Mouse (Mus musculus) cerebellum, adult 9-11 months (tissue): ENCODE data around the gene Ddr1.

Experiments
- DNase-seq: peaks from one replicate; pipeline ENCODE4 v3.0.0; 2022

Ddr1 gene

GRCm38 (mm10) chr17:35689936-35690645, 14.3 kb downstream of the Ddr1 start:
- no peak for DNase-seq

DNA sequence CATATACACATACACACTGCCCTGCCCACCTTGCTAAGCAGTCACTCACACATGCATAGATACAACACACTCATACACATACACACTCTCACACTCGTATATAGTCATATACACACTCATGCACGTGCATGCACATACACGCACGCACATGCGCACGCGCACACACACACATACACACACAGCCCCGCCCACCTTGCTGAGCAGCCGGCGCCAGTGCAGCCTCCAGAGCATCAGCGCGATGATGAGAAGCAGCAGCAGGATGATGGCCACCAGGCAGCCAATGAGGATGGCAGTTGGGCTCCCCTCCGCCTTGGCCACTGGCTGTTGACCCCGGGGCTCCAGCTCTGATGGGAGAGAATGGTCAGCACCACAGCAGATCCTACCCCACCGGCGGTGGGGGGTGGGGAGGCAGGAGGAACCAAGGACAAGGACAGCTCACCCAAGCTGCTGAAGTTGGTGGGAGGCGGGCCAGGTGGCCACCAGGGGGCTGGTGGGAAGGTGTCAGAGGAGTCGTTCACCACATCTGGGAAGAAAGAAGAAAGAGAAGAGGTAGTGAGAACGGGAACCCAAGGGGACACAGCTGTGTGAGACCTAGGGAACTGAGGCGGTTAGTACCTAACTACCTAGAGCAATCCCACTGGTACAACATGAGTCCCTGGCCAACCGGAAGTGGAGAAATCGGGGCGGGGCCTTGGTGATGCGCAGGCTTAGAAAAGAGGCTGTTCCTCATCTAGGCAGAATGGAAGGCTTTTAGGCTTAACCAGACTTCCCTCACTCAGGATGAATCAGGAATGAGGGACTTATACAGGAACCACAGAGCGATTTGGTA, 15.9 kb downstream of the Ddr1 start:
- DNase-seq, result no peak

- DNase-seq, result no peak
These were observed 19.4 kb downstream of the Ddr1 start for GRCm38 (mm10) chr17:35685061-35685460.

- DNase-seq, result no peak
These were observed 22.4 kb downstream of the Ddr1 start for GRCm38 (mm10) chr17:35681986-35682385.

DNA sequence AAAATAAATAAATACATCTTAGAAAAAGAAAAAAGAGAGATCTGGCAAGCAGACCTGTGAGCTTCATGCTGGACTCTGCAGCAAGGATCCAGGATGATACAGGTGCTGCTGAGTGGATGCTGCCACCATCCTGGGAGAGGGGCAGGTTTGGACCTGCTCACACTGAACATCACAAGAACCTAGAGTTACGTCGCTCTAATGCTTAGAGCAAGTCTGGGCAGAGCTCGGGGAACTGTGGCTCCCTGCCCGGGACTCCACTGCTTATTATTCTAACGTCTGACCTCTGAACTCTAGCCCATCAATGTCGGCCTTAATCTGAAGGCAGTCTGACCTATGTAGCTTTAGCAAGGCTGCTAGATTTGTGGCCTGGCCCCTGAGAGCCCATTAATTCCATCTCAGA, 23.8 kb downstream of the Ddr1 start:
- DNase-seq, result no peak

DNA sequence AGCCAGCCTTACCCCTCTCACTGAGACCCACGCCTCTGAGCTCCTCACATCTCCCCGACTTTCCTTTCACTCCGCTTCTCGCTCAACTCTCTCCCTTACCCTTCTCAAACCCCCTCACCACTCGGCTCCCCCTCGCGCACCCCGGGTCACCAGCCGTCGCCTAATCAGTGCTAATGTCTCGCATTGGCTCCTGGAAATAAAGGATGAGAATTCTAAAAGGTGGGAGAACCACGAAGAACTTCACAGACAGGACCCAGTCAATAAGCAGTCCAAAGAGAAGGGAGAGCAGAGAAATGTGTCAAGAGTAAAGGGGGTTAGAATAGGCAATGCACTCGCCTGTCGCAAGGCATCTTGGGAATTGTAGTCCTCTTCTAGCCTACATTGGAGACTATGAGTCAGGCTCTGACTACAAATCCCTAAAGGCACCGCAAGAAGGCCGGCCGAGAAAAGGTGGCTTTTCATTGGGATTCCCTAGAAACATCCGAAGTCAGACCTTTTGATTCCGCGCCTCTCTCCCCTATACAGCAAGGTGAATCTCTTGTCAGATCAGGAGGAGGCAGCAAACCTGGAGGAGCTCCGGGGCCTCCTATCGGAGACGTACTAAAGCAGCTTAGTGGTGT, 30.9 kb downstream of the Ddr1 start, which contains the start of gene Gtf2h4:
Gtf2h4 (minus strand) TSS at position 324 of the 620 bp plus-strand sequence.
- peak; percentile 94 for DNase-seq

DNA sequence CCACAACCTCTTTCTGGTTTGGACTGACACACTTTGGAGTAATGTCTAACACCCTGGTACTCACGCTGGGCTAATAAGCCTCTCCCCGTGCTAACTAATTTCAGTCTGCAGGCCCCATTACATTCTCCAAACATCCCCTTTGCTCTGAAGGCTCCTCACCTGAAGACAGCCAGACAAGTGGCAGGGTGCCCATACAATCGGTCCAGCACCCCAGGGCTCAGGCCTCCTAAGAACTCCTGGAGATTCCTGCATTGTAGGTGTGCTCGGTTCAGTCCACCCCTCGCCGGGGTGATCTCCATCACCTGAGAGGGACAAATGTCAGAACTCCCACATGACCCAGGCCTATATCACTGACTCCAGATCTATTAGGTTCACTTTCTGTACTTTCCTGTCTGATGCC, 31.9 kb downstream of the Ddr1 start:
- DNase-seq, result peak; percentile 59

GRCm38 (mm10) chr17:35671846-35672245, 32.6 kb downstream of the Ddr1 start:
- DNase-seq, result no peak

DNA sequence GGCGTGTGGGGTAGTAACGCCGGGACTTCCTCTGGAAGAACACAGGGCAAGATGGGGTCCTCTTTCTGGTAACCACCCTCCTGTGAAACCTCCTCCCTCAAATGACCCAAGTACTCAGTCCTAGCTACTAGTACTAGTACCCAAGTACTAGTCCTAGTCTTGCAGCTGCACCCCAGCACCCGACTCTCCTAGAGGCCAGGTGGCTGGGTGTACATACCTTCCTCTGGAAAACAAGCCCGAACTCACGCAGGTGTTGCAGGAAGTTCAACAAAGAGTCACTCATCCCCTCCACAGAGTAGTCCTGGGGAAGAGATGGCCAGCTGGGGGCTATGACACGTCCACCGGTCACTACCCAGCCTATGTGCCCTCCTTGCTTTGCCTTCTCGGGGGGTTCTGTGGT, 34.7 kb downstream of the Ddr1 start:
- no peak for DNase-seq

GRCm38 (mm10) chr17:35667334-35668065, 36.9 kb downstream of the Ddr1 start, which contains the start of gene Vars2:
Vars2 (minus strand) TSS chr17:35667592.
- peak; percentile 98 for DNase-seq

- DNase-seq, result no peak
These were observed 37.6 kb downstream of the Ddr1 start for GRCm38 (mm10) chr17:35666851-35667256.

- peak; percentile 47 for DNase-seq
These were observed 38.4 kb downstream of the Ddr1 start for GRCm38 (mm10) chr17:35665957-35666515.

- DNase-seq, result no peak
These were observed 51.3 kb downstream of the Ddr1 start for GRCm38 (mm10) chr17:35653086-35653485.

- DNase-seq, result no peak
These were observed 55.0 kb downstream of the Ddr1 start for GRCm38 (mm10) chr17:35649429-35649828.

- no peak for DNase-seq
These were observed 60.7 kb downstream of the Ddr1 start, which contains the start of gene Mucl3 for GRCm38 (mm10) chr17:35643609-35644236. Mucl3 (minus strand) TSS chr17:35643695.

GRCm38 (mm10) chr17:35639352-35639751, 65.1 kb downstream of the Ddr1 start:
- DNase-seq, result no peak

DNA sequence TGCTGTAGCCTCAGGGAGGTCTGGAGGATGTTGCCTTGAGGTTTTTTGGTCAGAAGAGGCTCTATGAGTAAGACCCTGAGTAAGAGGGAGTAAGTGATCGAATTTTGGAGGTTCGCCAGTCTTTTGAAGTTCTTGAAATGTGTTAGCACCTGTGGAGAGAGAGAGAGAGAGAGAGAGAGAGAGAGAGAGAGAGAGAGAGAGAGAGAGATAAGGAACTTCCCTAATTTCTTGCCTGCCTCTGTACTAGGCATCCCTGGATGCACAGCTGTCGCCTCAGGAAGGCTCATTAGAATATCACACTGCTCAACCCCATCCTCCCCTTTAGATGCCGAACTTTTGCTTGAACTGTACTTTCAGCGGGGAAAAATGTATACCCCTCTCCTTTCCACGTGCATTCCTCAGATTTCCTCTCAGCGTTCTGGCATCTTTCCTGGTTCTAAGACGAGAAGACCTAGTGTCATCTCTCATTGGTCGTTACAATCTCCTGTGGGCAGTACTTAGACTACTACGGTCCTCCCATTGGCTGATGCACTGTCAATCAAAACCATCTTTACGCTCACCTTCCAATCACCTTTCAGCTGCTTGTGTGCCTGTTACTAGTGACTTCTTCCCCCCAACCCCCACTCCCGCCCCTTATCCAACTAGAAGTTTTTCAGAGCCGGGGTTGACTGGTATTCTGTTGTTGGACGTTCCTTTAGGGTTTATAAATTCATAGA, 65.8 kb downstream of the Ddr1 start:
- no peak for DNase-seq

- peak; percentile 56 for DNase-seq
These were observed 68.1 kb downstream of the Ddr1 start for GRCm38 (mm10) chr17:35636363-35636762.

DNA sequence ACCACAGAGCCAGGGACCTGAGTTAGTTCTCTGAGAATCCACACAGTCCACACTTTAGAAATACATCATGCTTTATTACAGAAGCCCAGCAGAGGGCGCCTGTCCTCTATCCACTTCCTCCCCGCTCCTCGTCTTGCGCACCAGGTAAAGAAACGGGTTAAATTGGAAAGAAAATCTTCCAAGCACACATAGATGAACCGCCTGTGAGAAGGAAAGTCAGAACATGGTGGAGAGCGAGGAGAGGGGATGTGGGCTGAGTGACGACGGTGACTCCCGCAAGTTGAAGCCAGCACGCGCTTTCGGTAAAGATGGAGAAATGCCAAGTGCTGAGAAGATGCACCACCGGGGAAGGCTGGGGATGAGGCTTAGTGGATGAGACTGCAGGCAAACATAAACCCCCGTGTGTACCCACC, 68.7 kb downstream of the Ddr1 start:
- DNase-seq, result peak; percentile 77

GRCm38 (mm10) chr17:35635202-35635601, 69.2 kb downstream of the Ddr1 start:
- DNase-seq, result no peak

DNA sequence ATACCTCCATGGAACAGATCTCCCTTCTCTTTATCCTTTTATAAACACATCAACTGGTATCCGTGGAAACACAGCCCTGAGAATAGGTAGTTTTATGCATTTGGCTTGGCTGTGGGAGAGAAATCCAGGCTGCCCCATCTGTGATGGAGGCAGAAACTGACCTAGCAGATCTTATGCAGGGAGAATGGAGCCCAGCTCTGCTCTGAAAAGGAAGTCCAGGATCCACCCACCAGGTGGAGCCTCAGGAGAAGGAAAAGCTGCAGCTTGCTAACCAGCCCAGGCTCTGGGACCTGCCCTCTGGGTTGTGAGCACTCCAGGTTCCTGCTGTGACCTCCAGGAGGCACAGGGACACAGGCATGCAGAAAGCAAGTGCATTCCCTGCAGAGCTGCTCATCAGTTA, 70.4 kb downstream of the Ddr1 start:
- no peak for DNase-seq
